Mouse (Mus musculus) bone marrow macrophage, adult 2 months (primary cell): ENCODE results near the gene Tgm2.

Experiments used
- CTCF ChIP-seq: IDR thresholded peaks from 2 replicates; pipeline ENCODE4 v1.5.1; 2012; ENCODE audit warnings: low read depth, mild to moderate bottlenecking, low read length, moderate library complexity
- POLR2A ChIP-seq: IDR thresholded peaks from 2 replicates; pipeline ENCODE4 v1.6.1; 2012; ENCODE audit warnings: mild to moderate bottlenecking, low read depth, low read length, borderline replicate concordance

DNA sequence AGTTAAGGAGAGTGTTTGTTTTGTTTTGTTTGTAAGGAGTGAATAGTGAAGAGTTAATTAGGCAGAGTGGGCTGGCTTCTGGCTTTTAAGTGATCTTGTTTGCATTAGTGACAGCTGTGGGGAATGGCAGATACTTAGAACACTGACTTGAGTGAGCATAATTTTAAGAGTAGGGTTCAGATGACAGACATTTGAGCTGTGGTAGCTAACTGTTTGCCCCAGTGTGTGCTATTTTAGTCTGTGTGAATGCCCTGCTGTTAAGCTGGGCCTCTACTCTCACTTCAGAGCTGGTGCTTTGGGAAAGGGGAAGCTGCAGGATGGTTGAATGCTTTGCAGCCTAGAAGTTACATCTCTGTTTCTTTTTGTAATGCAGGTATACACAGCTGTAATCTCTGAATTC lies 79.8 kb downstream of the Tgm2 start:
- no peak for TF ChIP-seq CTCF
- no peak for TF ChIP-seq POLR2A
